Mouse (Mus musculus) layer of hippocampus, adult 9-10 months (tissue): ENCODE data around the gene Arhgef19.
A peak's percentile ranks its signal among the peaks of the same experiment; 100 is the strongest.

Experiments
- DNase-seq: peaks from one replicate; pipeline ENCODE4 v3.0.0; 2022; ENCODE audit warnings: low spot score

Arhgef19 gene

DNA sequence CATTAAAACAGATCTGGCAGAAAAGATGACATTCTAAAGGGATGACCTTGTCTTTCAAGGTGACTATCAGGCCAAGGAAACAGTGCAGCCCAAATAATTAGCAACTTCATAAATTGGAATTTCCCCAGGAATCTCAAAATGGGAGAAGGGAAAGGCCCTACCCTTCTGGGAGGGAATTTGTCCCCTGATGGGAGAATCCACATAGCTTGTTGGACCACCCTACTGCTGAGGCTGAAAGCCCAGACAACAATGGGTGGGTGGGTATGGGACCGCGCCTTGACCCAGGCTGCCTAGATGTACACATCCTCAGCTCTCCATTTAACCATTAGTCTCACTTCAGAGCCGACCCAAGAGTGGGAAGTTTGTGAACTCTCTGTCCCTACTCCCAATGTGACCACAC is 45.2 kb downstream of the Arhgef19 start:
- DNase-seq = no peak

DNA sequence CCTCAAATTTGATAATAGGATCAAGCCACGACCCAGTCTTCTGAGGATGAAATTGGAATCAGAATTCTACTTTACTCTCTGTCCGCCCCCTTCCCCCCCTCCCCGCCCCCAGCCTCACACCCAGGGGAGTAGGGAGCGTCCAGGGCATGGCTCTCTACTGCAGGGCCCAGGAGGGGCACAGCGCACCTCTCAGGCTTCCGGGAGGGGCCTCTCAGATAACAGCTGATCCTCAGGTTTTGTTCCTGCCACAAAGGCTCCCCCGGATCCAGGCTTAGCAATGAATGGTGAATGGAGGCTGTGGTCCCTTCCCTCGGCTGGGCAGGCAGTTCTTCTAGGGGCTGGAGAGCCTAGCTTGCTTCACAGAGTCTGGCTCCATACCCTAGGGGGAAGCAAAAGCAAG is 45.8 kb downstream of the Arhgef19 start:
- no peak for DNase-seq

DNA sequence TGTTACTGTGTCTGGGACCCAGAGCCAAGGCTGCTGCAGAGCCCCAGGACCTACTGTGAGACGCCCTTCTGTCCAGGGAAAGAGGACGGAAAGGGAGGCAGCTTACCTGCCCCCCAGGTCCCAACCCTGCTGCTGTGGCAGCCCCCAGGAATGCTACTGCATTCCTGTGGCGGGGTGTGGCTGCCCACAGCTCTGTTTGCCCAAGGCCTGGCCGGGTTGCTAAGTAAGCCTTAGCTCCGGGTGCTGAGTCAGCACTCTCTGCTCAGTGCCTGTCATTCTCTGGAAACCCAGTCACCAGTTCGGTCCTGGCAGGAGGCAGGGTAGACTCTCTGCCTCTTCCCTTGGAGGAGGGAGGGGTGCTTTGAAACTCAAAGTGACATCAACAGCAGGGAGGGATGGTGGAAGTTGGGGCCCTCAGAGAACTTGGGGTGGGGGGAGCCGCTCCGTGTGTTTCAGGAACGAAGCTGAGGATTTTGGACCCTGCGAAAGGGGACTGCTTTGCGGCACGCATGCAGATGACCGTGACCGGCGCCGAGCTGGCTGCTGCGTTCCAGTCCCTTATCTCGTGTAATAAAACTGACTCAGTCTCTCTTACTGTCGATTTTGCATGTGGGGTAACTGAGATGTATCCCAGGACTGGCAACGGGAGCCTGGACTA is 47.7 kb downstream of the Arhgef19 start:
- no peak for DNase-seq

DNA sequence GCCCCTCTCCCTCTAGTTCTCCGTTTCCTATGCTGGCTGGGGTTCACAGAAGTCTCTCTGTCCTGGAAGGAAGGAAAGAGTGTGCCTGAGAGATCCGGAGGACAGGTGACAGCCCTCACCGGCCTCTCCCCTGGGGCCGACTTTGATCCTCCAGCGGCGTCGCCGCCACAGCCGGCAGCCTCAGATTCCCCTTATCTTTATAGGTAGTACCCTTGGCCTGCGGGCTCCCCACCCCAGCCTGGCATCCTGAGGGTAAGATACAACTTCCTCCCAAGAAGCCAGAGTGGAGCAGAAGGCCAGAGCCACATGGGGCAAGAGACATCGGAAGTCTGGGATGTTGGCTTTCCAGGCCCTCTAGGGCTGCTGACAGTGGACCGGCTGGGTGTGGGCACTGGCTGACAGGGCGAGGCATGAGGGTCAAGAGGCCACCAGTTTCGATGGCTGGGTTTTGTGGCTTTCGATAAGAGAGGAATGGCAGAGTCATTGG is 48.3 kb downstream of the Arhgef19 start:
- no peak for DNase-seq

DNA sequence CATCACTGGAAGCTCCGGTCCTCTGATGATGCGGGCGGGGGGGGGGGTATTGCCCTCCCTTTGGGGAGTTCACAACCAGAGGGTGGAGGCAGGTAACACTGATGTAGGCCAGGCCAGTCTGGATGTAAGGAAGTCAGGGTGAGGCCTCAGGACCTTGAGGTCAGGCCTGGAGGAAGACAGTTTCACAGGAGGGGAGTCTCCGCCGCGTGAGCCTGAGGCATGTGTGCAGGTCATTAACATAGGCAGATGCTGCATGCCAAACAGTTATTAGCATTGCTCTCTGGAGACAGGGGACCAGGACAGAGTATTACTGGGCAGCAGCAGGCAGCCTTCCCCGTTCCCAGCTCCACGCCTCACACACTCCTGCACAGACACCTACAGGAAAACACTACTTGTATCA is 48.9 kb downstream of the Arhgef19 start:
- DNase-seq = no peak

DNA sequence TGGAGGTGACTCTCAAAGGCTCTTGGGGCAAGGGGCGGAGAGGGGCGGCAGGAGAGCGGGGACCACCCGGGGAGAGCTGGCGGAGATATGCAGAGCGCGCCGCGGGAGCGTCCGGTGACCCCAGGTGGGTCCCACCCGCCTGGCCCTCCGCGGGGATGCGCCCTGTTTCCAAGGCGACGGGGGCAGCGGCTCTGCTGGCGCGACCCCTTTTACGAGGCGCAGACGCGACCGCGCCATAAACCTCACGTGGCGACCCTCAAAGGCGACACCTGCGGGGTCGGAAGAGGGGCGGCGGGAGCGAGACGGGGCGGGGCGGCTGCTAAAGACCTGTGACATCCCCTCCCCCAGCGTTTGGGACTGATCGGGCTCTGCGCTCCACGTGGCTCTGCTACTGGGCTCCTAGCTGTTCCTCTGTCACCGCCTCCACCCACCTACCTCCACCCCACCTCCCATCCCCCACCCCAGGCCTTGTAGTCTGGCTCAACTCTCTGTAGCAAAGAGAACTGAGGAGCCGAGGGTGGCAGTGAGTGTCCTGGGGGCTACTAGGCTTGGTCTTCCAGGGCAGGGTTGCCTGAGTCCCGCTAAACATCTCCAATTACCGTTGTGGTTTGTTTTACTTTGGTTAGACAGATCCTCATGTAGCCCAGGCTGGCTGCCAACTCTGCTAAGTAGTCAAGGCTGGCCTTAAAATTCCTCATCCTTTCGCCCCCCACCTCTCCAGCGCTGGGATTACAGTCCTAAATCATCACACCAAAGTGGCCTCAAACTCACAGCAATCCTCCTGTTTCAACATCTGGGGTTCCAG is 52.5 kb downstream of the Arhgef19 start:
- no peak for DNase-seq

DNA sequence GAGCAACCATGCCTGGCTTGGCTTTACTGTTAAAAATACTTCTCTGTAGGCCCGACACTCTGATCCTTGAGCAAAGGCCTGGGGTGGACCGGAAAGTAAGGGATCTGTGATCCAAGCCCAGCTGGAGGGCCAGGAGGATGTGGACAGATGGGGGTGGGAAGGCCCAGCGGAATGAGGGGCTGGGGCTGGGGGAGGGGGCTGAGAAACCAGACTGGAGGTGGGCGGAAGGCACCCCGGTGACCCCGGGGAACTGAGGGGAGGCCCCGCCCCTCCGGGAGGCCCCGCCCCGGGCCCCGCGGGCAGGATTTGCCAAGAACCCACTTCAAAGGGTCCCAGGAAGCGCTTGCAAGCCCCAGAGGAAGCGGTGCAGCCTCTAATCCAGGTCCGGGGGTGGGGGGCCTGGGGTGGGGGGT is 56.5 kb downstream of the Arhgef19 start:
- DNase-seq = no peak

DNA sequence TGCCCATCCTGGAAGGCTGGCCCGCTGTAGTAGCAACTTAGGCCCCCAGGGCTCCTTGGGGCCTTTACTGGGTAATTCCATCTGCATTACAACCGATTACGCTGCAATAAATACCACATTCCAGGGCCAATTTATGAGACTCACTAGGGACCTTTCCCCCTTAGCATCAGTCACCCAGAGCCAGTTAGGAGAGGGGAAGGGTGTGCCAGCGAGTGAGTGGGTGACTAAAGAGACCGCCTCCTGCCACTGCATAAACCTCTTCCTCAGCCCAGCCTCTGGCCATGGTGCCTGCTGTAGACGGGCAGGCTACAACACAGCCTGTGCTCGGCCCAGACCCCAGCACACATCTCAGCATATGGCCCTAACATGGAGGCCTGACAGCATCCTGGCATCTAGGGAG is 58.6 kb downstream of the Arhgef19 start:
- no peak for DNase-seq

DNA sequence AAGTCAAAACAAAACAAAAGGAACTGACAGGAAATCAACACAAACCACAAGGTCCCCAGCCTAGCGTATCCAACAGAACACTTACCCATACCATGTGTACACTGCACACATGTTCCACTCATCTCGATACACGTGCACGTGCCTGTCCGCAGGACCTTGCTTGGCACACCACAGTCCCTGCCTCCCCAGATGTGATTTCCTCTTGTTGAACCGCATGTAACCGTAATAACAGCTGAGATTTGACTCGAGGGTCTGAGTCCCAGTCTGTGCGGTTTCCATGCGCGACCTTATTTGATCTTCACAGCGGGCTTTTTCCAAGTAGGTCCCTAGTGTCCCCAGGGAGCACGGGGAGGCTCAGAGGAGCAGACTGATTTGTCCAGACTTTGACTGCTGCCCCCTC is 60.1 kb downstream of the Arhgef19 start:
- no peak for DNase-seq

DNA sequence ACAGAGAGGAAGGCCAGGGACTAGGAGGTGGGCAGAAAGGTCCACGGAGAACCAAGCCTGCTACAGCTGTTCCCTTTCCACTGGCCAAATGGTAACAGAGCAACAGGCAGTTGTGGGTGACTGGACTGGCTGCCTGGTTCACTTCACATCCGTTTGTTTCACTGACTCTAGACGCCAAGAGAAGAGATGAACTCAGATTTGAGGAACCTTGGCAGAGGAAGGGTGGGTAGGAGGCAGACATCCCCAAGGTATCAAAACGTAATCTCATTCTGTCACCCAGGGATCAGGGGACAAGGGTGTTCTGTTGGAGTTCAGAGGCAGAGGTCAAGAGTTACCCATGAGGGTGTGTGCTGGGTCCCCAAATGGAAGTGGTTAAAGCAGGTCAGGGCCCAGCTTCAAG is 60.9 kb downstream of the Arhgef19 start:
- DNase-seq = no peak

DNA sequence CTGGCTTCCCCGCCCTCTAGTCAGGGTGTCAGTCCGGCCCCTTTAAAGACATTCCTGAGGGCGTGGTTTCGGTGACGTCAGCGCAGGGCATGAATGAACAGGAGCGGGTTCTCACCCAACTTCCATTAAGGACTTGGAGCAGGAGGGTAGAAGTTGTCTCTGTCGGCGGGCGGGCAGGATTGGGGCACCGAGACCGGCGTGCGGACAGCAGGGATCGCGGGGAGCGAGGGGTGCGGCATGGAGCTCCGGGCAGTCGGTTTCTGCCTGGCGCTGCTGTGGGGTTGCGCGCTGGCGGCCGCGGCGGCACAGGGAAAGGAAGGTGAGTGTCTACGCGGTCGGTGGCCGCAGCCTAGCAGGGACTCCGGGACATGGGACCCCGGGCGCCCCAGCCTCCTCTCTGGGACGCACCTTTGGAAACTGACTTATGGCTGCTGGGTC is 61.8 kb downstream of the Arhgef19 start, which contains the start of gene Epha2:
TSS of gene Epha2 (plus strand) at position 125 of the 438 bp plus-strand sequence.
- DNase-seq = peak; percentile 40

DNA sequence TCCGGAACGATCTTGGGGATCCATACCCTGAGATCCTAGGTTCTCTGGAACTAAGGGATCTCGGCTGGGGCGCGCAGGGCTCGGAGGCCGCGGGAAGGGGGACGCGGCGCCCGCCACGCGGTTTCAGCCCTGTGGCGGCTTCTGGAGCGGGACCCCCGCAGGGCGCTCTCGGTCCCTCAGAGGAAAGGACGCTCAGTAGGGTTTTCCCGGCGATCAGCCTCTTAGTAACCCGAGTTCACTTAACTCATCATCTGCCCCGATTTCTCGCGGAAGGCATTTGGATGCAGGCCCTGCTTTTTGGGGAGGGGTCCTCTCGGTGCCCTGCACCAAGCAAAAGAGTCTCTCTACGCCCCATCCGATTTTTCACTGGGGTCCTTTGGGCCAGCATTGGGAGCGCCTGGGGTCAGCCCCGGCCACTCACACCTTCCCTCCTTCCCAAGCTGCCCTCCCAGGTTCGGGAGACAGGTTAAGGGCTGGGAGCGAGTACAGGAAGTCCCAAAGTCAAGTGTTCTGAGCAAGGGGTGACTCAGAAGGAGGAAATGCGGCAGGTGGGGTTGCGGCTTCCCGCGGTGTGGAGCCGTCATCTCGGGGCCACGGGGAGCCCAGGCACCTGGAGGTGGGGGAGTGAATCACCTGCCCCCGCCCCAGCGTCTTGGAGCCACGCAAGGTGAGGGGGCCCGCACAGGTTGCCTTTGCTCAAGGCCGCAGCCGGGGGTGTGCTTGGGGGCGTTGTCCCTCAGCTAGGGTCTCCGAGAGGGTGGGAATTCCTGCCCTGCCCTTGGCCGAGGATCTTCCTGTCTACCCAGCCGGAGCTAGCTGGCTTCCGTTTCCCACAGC is 62.5 kb downstream of the Arhgef19 start:
- no peak for DNase-seq

DNA sequence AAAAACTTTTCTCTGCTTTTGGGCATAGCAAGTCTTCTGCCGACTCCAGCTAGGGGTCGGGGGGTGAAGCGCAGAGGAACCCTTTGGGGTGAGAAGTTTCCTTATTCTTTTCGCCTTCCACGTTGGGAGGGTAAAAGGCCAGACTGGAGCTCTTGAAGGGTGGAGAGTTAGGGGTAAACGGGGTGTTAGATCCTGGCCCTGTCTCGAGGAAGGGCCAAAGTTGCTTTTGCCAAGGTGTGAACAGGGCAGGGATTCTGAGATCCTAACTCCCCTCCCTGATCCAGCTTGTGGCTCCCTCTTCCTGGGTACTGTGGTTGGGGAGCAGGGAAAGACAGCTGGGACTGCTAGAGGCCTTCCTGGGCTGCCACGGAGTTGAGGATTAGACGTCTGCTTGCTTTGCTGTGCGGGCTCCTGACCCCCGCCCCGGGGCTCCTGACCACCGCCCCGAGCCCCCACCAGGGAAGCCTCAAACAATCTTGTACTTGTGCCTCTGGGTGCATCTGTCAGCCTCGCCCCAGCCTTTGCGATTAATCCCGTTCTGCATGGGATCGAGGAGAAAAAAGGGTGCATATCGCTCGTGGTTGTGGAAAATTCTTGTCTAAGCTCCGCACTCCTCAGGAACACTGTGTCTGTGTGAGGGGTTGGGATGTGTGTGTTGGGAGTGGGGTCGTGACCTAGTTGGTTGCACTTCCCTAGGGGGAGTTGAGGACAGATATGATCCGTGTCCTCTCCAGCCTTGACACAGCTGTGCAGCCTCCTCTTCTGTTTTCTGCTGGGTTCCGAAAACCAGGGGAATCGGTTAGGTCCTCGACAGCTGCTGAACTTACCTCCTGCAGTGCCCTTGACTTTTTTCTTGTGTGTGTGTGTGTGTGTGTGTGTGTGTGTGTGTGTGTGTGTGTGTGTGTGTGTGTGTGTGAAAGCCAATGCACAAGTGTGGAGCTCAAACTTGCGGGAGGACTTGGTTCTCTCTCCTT is 63.4 kb downstream of the Arhgef19 start:
- DNase-seq = no peak

DNA sequence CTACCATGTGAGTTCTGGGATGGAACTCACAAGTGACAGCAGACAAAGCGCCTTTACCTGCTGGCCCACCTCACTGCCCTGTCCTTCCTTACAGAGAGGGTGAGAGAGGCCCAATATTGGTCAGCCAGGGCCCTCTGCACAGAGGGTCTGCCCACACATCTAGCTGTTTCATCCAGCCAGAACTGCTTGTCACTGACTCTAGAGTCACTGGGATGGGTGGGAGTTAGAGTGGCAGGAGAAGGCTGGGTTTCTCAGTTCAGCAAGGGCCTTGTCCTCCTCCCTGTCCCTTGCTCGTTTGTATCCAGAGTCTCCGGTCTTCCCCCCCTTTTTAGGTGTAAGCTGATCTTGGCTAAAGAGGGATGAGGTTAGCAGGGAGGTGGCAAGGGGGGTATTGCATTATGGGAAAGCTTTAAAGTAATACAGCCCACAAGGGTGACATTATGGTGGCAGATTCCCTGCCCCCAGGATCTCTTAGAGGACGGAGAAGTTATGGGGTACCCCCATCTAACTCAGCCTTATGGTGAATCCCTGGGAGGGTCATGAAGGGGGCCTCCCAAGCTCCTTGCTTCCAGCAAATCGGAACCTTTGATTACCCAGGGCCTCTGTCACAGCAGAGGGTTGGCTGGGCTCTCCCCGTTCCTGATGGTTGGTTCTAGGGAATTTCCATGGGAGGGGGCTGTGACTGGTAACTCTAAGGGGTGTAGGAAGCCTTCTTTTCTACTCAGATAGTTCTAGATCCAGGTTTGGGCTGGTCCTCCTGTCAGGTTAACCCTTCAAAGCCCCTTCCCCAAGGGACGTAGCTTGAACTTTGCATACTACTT is 64.3 kb downstream of the Arhgef19 start:
- no peak for DNase-seq

DNA sequence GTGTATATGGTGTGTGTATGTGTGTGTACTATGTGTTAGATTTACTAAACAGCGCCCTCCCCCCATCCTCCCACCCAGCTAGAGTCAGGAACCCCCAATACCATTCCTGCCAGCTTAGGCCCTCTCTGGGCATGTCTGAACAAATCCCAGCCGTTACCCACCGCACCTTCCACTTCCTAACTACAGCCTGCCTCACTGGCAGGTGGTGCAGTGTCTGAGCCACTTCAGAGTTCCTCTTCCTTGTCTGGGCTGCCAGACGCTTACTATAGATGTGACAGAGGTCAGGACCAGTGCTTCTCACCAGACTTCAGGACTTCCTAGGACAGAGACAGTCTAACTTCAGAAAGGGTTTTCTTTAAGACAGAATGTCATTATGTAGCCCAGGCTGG is 64.9 kb downstream of the Arhgef19 start:
- DNase-seq = no peak

DNA sequence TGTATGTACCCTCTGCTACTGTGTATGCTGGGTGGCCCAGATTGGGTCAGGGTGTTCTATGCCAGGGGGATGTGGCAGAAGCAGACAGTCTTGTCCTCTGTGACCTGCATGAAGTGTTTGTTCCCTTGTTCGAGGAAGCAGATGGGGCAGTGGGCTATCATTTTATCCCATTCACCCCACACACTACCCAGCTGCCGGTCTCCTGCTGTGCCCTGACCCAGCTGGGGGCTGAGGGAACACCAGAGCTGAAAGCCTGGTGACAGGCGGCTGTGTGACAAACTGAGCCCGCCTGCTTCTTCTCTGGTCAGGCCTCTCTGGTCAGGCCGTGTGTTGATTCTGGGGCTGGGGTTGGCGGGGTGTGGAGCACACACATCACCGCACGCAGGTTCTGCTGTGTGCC is 66.8 kb downstream of the Arhgef19 start:
- no peak for DNase-seq
